Mouse (Mus musculus): Measurements from ENCODE around the gene 0610037L13Rik. TPM values are rescaled to one million over a fixed set of nuclear protein-coding genes. Genes with fewer than 3 reads are reported as not detected.
A peak's percentile ranks its signal among the peaks of the same experiment; 100 is the strongest.

The 0610037L13Rik gene
- polyA plus RNA-seq, 1 experiment from 2014 or later = 34.8 TPM

DNA sequence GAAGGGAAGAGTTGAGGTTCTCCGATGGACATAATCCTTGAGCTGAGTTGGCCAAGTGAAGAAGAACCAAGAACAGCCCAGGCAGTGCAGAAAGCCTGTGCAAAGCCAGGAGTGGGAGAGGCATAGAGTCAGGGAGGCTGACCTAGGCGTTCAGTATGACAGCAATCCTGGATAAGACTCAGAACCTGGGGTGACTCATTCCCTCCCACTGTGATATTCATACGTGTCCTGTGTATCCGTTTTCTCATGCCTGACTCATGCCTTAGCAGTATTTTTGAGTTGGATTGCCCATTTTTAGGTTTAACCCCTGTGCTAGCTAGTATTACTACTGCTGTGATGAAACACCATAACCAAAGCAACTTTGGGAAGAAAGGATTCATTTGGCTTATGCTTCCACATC, 24.7 kb upstream of the 0610037L13Rik start:
- 71% methylated on average over 4 of the region's 4 CpGs for WGBS (ENCODE audit: insufficient replicate concordance)
- ATAC-seq (ENCODE audit: insufficient read depth) = no peak
- Histone ChIP-seq H3K9ac (no peak overlapping the region), H3K27me3 (no peaks in the 10 kb centered on the region), H3K27ac (replicated peaks) (no peak overlapping the region), H3K36me3 (replicated peaks) (peaks cover 8% of the 10 kb centered on the region; the same call in 1 of the 2 replicates), H3K4me2 (no peak overlapping the region), H3K4me3 (replicated peaks) (no peak overlapping the region), H3K9me3 (replicated peaks) (no peaks in the 10 kb centered on the region), H3K4me1 (replicated peaks) (no peaks in the 10 kb centered on the region)

DNA sequence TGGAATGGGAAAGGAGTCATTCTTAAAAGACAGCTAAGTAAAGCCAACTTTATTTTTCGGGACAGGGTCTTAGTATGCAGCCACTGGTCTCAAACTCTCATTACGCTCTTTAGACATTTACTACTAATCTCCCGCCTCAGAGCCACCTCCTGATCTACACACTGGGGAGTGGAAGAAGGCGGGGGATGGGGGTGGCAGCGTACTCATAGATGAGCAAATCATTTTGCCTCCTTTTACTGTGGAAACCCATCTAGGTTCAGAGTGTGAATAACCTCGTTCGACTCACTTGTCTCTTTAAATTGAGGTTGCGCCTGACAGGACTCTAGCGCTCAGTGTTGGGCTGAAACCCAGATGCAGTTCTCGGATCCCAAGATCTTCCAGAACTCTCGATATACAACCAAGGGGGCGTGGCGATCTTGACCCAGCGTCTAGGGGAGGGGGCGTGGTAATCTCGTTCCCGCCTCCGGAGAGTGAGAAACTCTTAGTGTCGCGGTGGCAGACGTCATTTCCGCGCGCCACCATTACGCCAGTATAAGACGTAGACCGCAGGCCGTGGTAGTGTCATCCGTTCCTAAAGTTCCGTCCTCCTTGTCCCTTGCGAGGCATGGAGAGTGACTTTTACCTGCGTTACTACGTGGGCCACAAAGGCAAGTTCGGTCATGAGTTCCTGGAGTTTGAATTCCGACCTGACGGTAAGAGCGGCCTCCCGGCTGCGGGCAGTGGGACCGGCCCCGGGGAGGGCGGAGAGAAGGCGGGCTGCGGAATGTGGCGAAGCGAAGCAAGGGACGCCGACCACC, 10.2 kb upstream of the 0610037L13Rik start, which contains the start of gene Magoh:
TSS of gene Magoh (plus strand) at position 502 of the 797 bp plus-strand sequence.
- H3K4me3 ChIP-seq (replicated peaks) = peak within 1 kb of the TSS; percentile 76
- no peaks in the 10 kb centered on the region for H3K27me3 ChIP-seq
- peak within 1 kb of the TSS; percentile 71 for H3K27ac ChIP-seq (replicated peaks)
- WGBS (ENCODE audit: insufficient replicate concordance) = 2% methylated on average over 48 of the region's 48 CpGs
- H3K9ac ChIP-seq = peak within 1 kb of the TSS; percentile 69
- H3K36me3 ChIP-seq (replicated peaks) = peaks cover 34% of the 10 kb centered on the region
- peak; percentile 95 for ATAC-seq (ENCODE audit: insufficient read depth)
- peaks cover 26% of the 10 kb centered on the region for H3K4me1 ChIP-seq (replicated peaks)
- H3K9me3 ChIP-seq (replicated peaks) = no peaks in the 10 kb centered on the region
- H3K4me2 ChIP-seq = peak within 1 kb of the TSS; percentile 78

DNA sequence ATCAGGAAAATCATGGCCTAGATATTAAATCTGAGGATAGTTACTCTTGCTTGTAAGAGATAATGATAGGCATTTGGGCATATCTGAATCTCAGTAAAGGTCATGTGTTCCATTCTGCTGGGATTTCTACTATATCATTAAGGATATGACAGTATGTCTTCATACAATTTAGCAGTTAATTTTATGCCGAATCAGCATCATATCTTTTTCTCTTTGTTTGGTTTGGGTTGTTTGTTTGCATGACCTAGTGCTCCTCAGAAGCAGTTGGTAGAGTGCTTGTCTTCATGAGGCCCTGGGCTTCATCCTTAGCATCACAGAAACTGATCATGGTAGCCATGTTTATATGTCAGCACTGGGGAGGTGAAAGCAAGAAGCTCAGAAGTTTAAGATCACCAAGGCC, 8.0 kb upstream of the 0610037L13Rik start:
- Histone ChIP-seq H3K4me3 (replicated peaks) (no peak overlapping the region), H3K27ac (replicated peaks) (no peak overlapping the region), H3K27me3 (no peaks in the 10 kb centered on the region), H3K4me2 (no peak overlapping the region), H3K9ac (no peak overlapping the region), H3K9me3 (replicated peaks) (no peaks in the 10 kb centered on the region), H3K4me1 (replicated peaks) (peaks cover 26% of the 10 kb centered on the region), H3K36me3 (replicated peaks) (peaks cover 56% of the 10 kb centered on the region)
- ATAC-seq (ENCODE audit: insufficient read depth) = no peak
- 81% methylated on average over 1 of the region's 1 CpGs for WGBS (ENCODE audit: insufficient replicate concordance)

DNA sequence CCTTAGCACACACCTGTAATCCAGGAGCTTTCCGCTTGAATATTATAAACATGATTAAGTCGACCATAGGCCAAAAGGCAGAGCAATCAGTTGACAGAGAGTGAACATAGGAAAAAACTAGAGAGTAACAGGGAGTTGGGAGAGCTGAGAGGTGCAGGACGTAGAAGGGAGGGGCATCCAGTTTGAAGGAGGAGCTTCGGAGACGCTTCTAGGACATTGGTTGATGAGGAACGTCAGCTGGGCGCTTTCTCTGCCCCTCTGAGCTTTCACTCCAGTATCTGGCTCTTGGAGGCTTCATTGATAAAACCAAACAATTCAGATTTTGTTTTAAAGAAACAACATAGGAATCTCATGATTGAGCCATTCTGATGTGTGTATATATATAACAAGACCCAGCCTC, 3.2 kb upstream of the 0610037L13Rik start:
- Histone ChIP-seq H3K4me1 (replicated peaks) (peaks cover 31% of the 10 kb centered on the region), H3K36me3 (replicated peaks) (peaks cover 57% of the 10 kb centered on the region), H3K9ac (no peak overlapping the region), H3K9me3 (replicated peaks) (no peaks in the 10 kb centered on the region), H3K27me3 (no peaks in the 10 kb centered on the region), H3K27ac (replicated peaks) (no peak overlapping the region), H3K4me2 (no peak overlapping the region), H3K4me3 (replicated peaks) (no peak overlapping the region)
- no peak for ATAC-seq (ENCODE audit: insufficient read depth)
- WGBS (ENCODE audit: insufficient replicate concordance) = 80% methylated on average over 7 of the region's 7 CpGs

DNA sequence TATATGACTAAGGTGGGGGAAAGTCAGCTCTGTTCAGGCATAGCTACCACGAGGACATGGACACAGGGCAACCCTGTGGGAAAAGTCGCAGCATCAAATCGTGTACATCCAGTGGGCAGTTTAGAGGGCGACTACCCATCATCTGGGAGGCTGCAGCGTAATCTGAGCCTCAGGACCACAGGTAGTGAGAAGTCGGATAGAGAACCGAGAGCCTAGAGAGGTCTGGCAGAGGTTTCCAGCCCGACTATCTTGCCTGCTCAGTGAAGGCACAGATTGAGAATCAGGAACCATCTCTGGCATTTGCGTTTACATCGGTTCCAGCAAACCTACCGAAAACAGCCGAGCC, 255 bp upstream of the 0610037L13Rik start:
- peaks cover 30% of the 10 kb centered on the region for H3K4me1 ChIP-seq (replicated peaks)
- peak overlapping the region; percentile 93 for H3K4me2 ChIP-seq
- WGBS (ENCODE audit: insufficient replicate concordance) = 2% methylated on average over 12 of the region's 12 CpGs
- no peaks in the 10 kb centered on the region for H3K27me3 ChIP-seq
- H3K9ac ChIP-seq = peak overlapping the region; percentile 63
- H3K4me3 ChIP-seq (replicated peaks) = peak overlapping the region; percentile 73
- no peaks in the 10 kb centered on the region for H3K9me3 ChIP-seq (replicated peaks)
- peak; percentile 14 for ATAC-seq (ENCODE audit: insufficient read depth)
- H3K27ac ChIP-seq (replicated peaks) = peak overlapping the region; percentile 80
- H3K36me3 ChIP-seq (replicated peaks) = peaks cover 50% of the 10 kb centered on the region

DNA sequence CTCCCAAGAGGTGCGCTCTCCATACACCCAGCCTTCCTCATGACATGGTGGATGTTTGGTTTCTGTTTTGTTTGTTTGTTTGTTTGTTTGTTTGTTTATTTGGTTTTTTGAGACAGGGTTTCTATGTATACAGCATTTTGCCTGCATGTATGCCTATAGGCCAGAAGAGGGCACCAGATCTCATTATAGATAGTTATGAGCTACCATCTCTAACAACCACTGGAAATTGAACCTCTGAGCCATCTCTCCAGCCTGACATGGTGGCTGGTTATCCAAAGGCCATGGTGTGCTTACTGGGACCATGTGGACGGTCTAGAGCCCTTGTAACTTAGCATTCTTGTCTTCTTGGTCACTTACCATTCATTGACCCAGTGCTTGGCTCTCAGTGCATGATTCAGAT, 3.0 kb downstream of the 0610037L13Rik start:
- Histone ChIP-seq H3K4me2 (no peak overlapping the region), H3K9ac (no peak overlapping the region), H3K36me3 (replicated peaks) (peaks cover 49% of the 10 kb centered on the region), H3K4me3 (replicated peaks) (no peak overlapping the region), H3K4me1 (replicated peaks) (peaks cover 30% of the 10 kb centered on the region), H3K27me3 (no peaks in the 10 kb centered on the region), H3K27ac (replicated peaks) (no peak overlapping the region), H3K9me3 (replicated peaks) (no peaks in the 10 kb centered on the region)
- 63% methylated on average over 2 of the region's 2 CpGs for WGBS (ENCODE audit: insufficient replicate concordance)
- no peak for ATAC-seq (ENCODE audit: insufficient read depth)

DNA sequence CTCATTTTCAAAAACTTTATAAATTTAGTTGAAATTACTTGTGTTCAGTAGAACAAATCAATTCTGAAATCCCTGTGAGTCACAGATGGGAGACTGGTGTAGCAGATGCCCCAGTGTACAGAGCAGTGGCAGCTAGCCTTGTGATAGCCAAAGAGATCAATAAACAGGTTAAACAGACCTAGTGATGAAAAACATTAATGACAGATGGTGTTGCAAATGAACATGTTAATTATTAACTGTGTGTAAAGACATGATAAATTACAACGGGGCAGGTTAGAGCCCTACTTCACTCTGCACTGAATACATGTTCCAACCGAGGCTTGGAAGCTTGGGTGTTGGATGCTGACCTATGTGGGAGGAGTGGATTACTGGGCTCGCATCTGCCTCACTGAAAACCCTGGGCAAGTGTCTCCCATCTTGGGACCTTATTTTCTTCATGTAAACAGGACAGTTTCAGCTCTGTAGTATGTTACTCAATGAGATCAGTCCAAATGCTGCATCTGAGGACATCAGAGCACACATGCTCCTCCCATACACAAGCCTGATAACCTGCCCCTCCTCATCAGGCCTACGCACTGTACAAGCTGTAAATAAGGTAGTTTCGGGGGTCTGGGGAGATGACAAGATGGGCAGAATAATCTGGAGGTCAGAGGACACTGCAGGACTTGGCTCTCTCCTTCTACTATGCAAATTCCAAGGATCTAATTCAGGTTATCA, 9.8 kb downstream of the 0610037L13Rik start:
- peak overlapping the region; percentile 33; the same call in 1 of the 2 replicates for H3K4me2 ChIP-seq
- peaks cover 44% of the 10 kb centered on the region for H3K36me3 ChIP-seq (replicated peaks)
- H3K27ac ChIP-seq (replicated peaks) = peak overlapping the region; percentile 70
- no peaks in the 10 kb centered on the region for H3K27me3 ChIP-seq
- peak; percentile 67 for ATAC-seq (ENCODE audit: insufficient read depth)
- no peak overlapping the region for H3K4me3 ChIP-seq (replicated peaks)
- H3K4me1 ChIP-seq (replicated peaks) = peaks cover 11% of the 10 kb centered on the region
- H3K9ac ChIP-seq = no peak overlapping the region
- WGBS (ENCODE audit: insufficient replicate concordance) = 56% methylated on average over 5 of the region's 5 CpGs
- H3K9me3 ChIP-seq (replicated peaks) = no peaks in the 10 kb centered on the region

DNA sequence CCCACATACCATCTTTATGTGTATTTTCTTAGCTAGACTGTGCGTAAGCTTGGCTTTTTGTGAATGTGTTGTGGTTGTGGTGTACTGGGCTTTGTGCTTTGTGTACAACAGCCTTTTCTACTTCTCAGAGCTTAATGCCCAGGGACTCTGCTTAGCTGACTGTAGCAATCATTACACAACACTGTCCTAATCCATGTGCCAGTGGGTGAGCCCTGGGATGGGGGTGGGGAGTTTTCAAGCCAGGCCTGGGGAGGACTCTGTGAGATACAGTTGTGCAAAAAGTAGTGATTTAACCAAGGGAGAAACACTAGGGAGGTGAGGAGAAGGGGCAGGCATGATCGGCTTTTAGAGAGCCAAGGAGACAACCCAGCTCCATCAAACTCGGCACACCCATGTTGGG, 10.6 kb downstream of the 0610037L13Rik start:
- Histone ChIP-seq H3K9ac (no peak overlapping the region), H3K9me3 (replicated peaks) (no peaks in the 10 kb centered on the region), H3K27ac (replicated peaks) (peak overlapping the region; percentile 70), H3K4me2 (0 out of 2 replicates have a peak overlapping the region, but pooled peaks have one; percentile 33), H3K4me3 (replicated peaks) (no peak overlapping the region), H3K27me3 (no peaks in the 10 kb centered on the region), H3K4me1 (replicated peaks) (peaks cover 11% of the 10 kb centered on the region), H3K36me3 (replicated peaks) (peaks cover 46% of the 10 kb centered on the region)
- peak; percentile 56 for ATAC-seq (ENCODE audit: insufficient read depth)
- WGBS (ENCODE audit: insufficient replicate concordance) = 58% methylated on average over 3 of the region's 3 CpGs

DNA sequence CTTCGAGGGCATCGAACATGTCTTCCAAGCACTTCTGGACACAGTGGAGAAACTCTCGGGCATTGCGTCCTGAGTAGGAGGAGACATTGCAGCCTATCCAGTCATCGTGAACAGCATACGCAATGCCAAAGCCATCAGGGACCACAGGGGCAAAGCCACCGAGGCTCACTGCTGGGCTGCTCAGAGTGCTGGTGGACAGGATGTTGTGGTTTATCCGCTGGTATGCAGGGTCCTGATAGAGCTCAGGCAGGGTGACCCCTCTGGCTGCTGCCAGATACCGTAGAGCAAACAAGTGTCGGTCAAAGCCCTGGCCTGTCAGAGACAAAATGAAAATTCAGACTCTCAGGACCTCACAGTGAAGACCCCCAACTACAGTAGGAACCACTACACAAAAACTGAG, 14.6 kb downstream of the 0610037L13Rik start:
- Histone ChIP-seq H3K27ac (replicated peaks) (no peak overlapping the region), H3K9me3 (replicated peaks) (no peaks in the 10 kb centered on the region), H3K9ac (no peak overlapping the region), H3K36me3 (replicated peaks) (peaks cover 54% of the 10 kb centered on the region), H3K4me1 (replicated peaks) (peaks cover 11% of the 10 kb centered on the region), H3K27me3 (no peaks in the 10 kb centered on the region), H3K4me3 (replicated peaks) (no peak overlapping the region), H3K4me2 (no peak overlapping the region)
- 35% methylated on average over 10 of the region's 10 CpGs for WGBS (ENCODE audit: insufficient replicate concordance)
- no peak for ATAC-seq (ENCODE audit: insufficient read depth)

DNA sequence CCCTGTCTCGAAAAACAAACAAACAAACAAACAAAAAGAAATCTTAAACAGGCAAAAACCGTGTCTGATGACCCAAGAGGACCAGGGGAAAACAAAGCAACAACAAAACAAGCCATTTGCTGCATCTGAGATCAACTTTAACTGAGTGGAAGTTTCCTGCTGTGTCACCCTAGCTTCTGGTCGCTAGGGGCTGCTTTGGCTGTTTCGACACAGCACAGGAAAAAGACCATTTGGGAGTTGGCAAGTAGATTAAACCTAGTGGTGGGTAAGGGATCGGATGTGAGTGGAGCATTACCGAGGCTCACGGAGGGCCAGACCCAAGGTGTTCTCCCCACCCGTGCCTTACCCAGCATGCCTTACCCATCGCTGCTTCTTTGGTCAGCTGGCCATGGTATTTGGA, 16.9 kb downstream of the 0610037L13Rik start:
- peaks cover 75% of the 10 kb centered on the region for H3K36me3 ChIP-seq (replicated peaks)
- H3K9ac ChIP-seq = no peak overlapping the region
- 69% methylated on average over 9 of the region's 9 CpGs for WGBS (ENCODE audit: insufficient replicate concordance)
- no peaks in the 10 kb centered on the region for H3K9me3 ChIP-seq (replicated peaks)
- H3K27ac ChIP-seq (replicated peaks) = no peak overlapping the region
- no peak overlapping the region for H3K4me2 ChIP-seq
- peaks cover 3% of the 10 kb centered on the region for H3K4me1 ChIP-seq (replicated peaks)
- no peak for ATAC-seq (ENCODE audit: insufficient read depth)
- H3K27me3 ChIP-seq = no peaks in the 10 kb centered on the region
- no peak overlapping the region for H3K4me3 ChIP-seq (replicated peaks)

DNA sequence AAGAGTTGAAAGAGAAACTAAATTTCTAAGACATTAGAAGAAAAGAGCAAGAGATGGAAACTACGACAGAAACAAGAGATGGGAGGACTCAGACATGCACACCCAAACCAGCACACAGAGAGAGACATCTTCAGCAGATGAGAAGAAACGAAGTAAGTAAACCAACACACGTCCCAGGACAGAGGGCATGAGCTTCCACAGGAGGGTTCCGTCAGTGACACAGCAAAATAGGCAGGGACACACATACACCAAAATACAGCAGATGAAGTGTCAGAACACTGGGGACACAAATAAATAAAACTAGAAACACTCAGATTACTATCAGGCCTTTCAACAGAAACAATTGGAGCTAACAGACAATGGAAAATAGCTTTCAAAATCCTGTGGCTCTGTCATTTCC, 20.4 kb downstream of the 0610037L13Rik start:
- no peaks in the 10 kb centered on the region for H3K9me3 ChIP-seq (replicated peaks)
- H3K36me3 ChIP-seq (replicated peaks) = peaks cover 78% of the 10 kb centered on the region
- 83% methylated on average over 4 of the region's 4 CpGs for WGBS (ENCODE audit: insufficient replicate concordance)
- H3K4me2 ChIP-seq = no peak overlapping the region
- no peak overlapping the region for H3K4me3 ChIP-seq (replicated peaks)
- no peak overlapping the region for H3K9ac ChIP-seq
- no peak for ATAC-seq (ENCODE audit: insufficient read depth)
- H3K4me1 ChIP-seq (replicated peaks) = no peaks in the 10 kb centered on the region
- H3K27ac ChIP-seq (replicated peaks) = no peak overlapping the region
- H3K27me3 ChIP-seq = no peaks in the 10 kb centered on the region

Data from liver, embryonic 15.5 days (tissue).